Mouse (Mus musculus) liver, adult 10 weeks (tissue): ENCODE data around the gene Mfsd6l. TPM values are rescaled to one million over a fixed set of nuclear protein-coding genes. Genes with fewer than 3 reads are reported as not detected.

Experiments
- polyA plus RNA-seq: library from polyadenylated mRNA; stranded (reverse); fragments of 350-450 nt; fragmentation: Illumina TruSeq; extraction: RNeasy Lipid Tissue Mini Kit (QIAGEN cat#74804); gene quantifications from one replicate; pipeline ENCODE4 v1.2.3, GENCODE M21; 2014; ENCODE audit warnings: low read depth, low replicate concordance

The Mfsd6l gene
- polyA plus RNA-seq = not detected

DNA sequence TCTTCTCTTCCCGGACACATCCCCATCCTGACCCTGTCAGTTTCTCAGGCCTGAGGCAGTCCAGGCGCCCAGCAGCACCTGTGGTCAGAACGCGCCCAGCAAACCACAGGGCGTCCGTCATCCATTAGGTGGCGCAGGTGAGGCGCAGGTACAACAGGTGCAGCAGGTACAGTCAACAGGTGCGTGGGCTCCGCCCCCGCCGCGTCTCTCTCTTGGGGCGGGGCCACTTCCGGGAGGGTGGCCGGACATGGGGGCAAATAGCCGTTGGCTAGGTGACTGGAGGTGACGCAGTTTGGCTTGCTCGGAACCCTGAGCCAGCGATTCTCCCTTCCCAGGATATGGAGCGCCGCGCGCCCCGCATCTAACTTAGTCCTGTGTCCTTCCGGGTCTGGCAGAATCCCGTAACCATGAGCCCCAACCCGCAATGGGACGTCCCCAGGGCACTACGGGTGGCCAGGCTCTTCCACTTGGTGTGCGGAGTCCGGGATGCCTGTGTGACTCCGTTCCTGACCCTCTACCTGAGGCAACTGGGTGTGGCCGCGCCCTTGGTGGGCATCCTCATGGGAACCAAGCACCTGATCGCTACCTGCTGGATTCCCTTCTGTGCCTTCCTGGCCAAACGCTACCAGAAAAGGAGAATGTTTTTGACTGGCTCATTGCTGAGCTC lies at the start of gene Mfsd6l:
Mfsd6l (plus strand) TSS at position 269 of the 667 bp plus-strand sequence.

DNA sequence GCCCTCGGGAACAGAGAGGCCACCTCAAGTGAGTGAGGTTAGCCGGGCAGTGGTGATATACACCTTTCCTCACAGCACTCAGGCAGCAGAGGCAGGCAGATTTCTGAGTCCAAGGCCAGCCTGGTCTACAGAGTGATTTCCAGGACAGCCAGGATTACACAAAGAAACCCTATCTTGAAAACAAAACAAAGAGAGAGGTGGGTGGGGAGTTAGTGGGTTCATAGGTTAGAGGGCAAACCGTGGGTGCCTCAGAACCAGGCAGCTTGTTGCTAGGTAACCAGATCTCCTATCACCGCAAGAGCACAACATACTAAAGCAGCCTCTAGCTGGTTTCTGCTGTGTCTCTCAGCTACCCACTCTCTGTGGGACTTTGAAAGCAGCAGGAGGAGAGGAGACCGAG lies 30.7 kb downstream of the Mfsd6l start, which contains the start of gene Ccdc42:
Ccdc42 (plus strand) TSS at position 301 of the 400 bp plus-strand sequence.

Other genes starting within 250 kb of the Mfsd6l start
- 0.74 TPM for gene Ntn1, start 155.4 kb upstream of the Mfsd6l start, polyA plus RNA-seq
- gene Pik3r5, start 124.1 kb upstream of the Mfsd6l start, polyA plus RNA-seq = 0.16 TPM
- 0.48 TPM for gene Pik3r6, start 53.2 kb upstream of the Mfsd6l start, polyA plus RNA-seq
- not detected for gene Ccdc42, start 30.8 kb downstream of the Mfsd6l start, polyA plus RNA-seq
- 6.5 TPM for gene Myh10, start 135.4 kb downstream of the Mfsd6l start, polyA plus RNA-seq